Mouse (Mus musculus) kidney, adult 11 months (tissue): ENCODE results near the gene Sun2.
A peak's percentile ranks its signal among the peaks of the same experiment; 100 is the strongest.

ENCODE experiments used
- DNase-seq: peaks from one replicate; pipeline ENCODE4 v3.0.0; 2022

Gene Sun2

DNA sequence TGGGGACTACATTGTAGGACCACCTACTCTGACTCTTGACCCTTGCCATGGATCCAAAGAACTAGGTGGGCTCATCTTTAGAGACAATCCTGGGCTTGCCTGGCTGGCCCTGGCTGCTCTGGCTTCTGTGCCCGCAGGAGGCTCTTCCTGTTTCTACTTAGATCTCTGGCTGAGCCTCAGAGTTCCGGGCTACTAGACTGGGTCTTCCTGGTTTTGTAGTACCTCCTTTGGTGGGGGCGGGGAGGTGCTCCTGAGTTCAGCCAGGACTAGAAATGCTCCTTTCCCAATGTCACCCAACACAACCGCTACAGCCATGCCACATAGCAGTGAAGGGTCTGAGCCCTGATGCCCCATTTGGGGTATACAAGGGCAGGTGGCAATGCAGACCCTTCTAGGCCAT lies 21.5 kb downstream of the Sun2 start:
- no peak for DNase-seq

DNA sequence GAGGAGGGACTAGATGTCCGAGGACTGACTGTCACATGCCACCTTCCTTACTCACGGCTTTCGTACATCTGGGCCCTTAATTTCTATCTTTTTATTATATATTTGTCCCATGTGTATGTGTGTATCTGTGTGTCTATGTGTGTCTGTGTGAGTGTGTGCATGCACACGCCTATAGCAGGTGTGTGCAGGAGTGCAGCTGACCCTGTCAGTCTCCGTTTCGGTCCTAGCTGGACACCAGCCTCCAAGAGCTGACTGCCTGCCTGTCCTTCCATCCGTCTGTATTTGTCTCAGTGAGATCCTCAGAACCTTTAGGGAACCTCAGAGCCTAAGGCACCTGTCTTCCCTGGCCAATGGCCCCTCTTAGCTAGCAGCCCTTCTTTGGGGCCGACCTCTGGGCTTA lies 22.1 kb downstream of the Sun2 start:
- DNase-seq = no peak

DNA sequence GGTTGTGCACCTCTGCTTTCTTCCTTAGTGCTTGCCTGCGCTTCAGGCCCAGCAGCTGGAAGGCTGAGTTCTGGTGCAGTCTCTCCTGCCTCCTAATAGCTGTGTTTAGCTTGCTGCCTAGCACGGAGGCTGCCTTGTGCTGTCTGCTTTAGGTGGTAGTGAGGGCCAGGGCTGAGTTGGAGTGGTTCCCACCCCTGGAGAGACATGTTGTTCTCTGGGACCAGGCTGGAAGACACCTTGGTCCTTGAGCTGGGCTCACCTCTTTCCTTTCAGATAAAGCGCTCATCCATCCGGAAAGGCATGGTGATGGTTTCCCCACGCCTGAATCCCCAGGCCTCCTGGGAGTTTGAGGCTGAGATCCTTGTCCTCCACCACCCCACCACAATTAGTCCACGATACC lies 25.6 kb downstream of the Sun2 start:
- DNase-seq = no peak

DNA sequence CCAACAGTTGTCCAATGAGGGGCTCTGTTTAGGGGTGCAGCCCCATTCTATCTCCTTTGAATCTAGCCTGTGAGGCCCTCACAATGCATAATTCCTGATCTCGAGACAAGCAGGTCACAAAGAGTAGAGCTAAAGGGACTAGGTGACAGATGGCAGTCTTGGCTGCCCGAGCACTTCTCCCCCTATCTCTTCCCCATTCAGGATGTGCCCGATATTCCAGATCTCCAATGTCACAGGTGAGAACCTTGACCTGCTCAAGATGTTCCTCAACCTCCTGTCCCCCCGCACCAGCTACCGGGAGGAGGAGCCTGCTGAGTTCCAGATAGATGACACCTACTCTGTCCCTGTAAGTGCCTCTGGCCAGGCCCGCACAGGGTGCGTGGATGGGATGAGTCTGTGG lies 26.7 kb downstream of the Sun2 start:
- DNase-seq = no peak

DNA sequence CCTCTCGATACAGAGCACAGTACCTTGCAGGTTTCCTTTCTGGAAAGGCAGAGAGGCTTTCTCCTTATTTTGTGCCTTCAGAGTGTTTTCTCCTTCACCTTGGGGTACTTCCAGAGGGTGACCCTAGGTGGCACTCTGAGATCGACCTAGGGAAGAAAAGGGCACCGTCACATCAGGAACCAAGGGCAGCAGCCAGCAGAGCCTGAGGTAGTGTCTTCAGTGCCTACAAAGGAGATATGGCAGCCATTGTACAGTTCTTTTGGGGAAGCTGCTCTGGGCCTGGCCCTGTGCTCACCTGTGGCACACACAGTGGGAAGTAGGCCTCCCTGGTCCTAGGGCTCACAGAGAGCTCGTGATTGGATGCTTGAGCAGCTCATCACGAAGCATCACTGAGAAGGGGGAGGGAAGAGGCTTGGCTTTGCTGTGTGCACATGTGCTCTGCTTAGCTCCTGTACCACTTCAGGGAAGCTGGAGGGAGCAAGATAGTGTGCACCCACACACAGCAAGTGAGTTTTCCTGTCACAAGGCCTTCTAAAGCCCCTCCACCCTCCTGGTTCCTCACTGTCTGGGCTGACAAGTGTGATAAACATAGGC lies 34.0 kb downstream of the Sun2 start:
- DNase-seq = no peak

DNA sequence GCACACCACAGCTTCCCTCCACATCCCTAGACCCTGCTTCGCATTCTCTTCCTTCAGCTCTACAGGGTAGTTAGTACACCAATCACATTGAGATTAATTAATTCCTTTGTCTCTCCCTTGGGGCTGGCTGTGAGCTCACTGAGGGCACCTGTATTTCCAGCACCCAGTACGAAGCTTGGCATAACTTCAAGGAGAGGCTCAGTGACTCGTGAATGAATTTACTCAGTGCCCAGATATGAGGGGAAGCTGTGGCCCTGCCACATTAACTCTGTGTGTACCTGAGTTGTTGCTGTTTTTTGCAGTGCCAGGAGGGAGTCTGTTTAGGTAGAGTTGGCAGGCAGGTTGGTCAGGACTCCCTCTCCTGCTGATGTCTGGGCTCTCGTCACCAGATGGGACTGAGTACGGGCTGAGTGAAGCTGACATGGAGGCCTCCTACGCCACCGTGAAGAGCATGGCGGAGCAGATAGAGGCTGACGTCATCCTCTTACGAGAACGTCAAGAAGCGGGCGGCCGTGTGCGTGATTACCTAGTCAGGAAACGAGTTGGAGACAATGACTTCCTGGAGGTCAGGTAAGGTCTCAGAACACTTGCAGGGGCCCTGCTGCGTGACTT lies 35.6 kb downstream of the Sun2 start:
- DNase-seq = peak; percentile 54

DNA sequence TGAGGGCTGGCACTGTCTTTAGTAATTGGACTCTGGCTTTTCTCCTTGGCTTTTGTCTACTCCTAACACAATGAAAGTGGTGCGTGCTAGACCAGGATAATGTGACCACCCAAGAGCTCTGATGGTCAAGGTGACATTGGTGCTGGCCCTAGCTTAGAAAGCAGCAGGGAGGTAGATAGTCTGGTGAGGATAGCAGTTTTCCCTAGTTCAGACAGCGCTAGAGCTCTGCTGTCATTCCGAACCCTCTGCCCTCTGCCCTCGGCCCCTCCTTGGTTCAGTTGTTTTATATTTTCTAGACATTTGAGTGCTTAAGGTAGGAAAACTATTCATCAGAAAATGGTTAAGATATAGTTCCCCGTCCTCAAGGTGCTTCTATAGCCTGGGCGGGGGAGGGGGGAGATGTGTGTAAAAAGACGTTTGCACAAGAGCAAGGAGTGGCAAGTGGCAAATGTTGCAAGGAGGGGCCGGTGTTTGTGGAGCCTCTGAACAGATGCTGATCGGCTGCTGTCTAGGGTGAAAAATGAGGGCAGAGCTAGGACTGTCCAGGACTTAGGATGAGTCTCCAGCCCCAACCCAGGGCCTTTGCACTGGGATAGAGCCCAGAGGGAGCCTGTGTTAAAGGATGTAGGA lies 44.7 kb downstream of the Sun2 start:
- no peak for DNase-seq

DNA sequence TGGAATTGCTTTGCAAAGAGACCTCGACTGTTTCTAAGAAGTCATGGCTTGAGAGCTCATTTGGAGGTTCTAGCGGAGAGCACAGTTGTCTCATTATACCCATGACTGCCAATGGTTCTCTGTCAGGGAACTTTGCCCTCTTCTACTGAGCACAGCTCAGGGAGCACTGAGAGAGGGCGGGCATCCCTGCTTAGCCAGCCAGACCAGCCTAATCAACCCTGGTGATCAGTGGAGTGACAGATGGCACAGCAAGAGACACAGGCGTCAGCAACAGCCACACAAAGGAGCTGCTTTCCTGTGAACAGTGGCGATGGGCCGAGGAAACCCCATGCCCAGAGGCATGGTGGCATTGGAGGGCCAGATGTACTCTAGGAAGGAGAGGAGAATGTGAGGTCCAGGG lies 45.3 kb downstream of the Sun2 start:
- DNase-seq = peak; percentile 62

DNA sequence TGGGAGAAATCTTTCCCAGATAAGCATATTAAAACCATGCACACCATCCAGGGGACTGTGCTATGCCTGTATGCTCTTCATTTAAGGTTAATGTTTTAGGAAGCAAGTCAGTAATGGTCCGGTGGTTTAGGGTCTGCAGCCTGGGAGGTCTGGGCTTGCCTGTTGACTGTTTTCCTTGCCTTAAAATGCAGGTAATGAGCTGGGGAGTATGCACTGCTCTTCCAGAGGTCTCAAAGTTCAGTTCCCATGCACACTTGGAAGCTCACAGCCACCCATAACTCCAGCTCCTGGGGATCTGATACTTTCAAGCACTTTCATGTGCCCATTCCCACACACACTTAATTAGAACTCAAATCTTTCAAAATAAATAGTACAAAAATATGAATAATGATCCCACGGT lies 45.8 kb downstream of the Sun2 start:
- DNase-seq = peak; percentile 61

DNA sequence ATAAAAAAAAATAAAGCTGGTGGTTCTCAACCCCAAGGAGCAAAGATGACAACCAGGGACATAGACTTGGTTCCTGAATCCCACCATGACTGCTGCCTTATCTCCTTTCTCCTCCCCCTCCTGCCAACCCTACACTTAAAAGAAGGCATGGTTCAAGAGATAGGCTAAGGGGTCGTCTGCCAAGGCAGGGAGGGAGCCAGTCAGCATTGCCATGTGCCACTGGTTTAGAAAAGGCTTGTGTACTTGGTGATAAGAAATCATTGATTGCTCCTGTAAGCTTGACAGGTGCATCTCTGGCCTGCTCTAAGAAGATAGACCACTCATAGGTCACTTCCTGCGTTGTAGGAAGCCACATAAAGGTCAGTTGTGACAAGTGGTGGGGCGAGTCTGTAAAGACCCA lies 46.8 kb downstream of the Sun2 start:
- no peak for DNase-seq

DNA sequence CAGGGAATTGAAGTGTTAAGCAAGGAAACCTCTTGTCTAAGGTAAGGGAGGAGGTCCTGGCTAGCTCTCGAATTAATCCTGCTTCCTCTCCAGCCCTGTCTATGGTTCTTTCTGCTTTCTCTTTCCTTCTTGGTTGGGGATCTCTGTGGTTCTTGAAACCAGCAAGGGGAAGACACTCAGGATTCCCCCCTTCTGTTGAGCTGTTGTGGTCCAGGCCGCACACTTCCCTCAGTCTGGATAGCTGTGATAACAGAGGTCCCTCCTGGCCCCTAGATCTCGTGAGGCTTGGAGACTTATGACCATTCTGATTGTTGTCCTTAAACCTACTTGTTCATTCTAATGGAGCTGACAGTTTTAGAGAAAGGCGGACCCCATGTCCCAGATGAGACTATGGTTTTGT lies 47.8 kb downstream of the Sun2 start:
- DNase-seq = no peak

DNA sequence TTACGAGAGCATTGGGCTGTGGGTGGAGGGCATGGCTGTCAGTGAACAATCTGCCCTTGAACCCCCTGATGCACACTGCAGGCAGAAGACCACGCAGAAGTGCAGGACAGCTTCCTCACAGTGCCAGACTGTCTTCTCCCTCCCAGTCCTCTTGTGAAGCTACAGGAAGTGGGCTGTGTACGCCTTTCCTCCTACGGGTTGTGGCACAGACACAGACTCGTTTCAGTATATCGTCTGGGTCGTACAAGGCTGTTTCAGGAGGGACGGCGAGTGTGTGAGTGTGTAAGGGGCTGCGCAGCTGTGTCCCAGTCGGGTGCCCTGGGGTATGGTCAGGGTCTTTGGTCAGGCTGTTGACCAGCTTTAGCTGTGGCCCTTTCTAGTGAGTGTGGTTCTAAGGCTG lies 48.6 kb downstream of the Sun2 start:
- DNase-seq = no peak

DNA sequence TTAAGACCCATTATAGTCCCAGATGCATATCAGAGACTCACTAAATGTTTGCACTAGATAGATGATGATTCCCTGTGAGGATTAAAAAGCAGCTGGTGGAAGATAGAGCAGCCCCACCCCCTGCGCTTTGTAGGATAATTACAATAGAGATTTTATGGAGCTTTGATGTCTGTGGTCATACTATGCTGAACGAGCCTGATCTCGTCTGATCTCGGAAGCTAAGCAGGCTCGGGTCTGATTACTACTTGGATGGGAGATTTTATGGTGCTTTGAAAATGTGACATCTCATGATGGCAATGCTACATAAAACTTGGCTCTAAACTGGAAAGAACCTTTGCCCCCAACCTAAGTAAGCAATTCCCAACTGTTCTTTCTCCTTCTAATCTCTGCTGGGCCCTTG lies 50.0 kb downstream of the Sun2 start:
- no peak for DNase-seq

DNA sequence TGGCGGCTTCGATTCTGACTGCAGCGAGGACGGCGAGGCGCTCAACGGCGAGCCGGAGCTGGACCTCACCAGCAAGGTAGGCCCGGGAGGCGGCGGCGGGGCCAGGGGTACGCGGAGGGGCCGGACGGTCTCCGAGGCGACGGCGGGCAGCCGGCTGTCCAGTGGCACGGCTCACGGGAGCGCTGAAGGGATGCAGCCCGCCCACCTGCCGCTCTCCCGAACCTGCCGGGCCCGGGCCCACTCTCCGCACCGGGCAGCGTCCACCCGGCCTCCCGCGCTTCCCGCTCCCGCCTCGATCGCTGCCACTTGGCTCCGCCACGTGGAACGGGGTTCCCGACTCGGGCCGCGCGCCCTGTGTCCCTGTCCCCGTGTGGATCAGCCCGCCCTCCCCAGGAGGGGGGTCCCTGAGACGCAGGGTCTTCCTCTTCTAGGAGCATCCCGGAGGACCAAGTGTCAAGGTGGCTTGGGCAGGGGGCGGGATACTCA lies 51.3 kb downstream of the Sun2 start:
- peak; percentile 61 for DNase-seq

DNA sequence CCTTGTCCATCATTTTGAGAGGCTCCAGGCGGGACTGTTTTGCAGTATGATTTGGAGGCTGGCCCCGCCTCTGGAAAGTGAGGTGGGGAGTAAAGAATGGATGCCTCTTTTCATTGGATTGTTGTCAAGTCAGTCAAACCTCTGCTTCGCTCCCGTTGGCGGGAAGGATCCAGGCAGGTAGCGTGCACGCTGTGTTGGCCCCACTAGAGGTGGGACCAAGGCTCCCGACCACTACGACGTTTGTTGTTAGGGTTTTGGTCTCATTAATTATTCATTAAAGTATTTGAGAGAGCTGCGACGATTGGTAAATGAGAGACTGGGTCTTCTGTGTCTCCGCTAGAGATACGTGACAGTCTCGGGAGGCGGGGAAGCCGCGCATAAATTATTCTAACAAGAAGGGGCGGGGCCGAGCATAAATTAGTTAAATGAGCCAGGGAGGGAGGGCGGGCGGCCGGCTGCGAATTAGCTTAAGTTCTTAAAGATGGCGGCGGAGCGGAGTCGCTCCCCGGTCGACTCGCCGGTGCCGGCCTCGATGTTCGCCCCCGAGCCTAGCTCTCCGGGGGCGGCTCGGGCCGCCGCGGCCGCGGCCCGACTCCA lies 51.8 kb downstream of the Sun2 start, which contains the start of gene Gtpbp1:
Gene Gtpbp1, plus strand, starts transcription at position 420 of the 597 bp plus-strand sequence.
- peak; percentile 99 for DNase-seq

DNA sequence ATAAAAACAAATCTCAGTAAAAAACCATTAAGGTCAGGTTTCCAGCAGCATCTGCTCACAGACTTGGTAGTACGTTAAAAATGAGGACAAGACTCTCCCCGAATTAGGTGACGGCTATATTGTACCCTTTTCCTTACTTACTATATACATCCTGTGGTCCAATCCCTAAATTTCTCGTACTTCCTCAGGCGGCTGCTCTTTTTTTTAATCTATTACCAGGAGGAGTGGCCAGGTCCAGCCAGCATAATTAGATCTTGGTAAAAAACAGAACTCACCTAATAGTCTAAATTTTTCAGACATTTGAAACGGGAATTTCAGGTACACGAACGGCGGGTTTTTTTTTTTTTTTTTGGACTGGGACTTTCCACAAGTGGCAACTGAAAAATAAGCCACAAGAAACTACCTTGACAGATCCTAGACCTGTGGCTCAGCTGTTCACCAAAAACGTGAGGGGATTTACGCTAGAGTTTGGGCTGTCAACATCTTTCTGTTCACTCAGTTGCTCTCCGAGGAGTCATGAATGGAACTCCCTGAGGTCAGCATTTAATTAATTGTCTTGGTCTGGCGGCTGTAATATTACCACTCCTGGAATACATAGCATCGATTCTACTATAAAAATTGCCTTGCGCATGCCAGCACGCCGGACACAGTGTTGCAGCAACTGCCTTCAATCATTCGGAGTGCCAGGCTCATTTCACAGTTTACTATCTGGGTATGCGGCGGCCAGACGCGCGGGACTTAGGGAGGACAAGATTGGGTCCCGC lies 52.5 kb downstream of the Sun2 start:
- no peak for DNase-seq

DNA sequence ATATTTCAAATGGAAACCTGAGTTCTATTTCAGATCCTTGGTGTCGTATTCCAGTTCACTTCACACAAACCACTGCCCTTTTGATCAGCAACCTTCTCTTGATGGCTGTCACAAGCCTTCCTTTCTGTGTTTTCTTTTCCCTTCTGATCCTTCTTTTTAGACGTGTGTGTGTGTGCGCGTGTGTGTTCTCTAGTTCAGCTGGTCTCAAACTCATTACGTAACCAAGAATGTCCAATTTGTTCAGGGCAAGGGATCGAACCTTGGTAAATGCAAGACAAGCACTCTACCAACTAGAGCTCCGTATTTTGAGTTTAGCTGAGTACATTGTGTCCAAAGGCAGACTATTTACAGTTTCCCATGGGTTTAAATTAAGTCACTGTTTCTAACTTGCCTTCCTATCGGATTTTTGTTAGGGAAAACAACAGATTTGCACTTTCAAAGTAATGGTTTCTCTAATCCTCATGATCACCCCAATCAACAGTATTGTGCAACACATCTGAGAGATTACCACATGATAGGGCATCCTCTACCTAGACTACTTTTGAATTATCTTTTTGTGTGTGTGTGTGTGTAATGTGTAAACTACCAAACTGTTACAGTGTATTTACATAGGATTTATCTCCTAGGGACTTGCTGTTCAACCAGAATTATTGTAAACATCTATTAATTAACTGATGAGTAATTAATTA lies 53.9 kb downstream of the Sun2 start:
- no peak for DNase-seq

DNA sequence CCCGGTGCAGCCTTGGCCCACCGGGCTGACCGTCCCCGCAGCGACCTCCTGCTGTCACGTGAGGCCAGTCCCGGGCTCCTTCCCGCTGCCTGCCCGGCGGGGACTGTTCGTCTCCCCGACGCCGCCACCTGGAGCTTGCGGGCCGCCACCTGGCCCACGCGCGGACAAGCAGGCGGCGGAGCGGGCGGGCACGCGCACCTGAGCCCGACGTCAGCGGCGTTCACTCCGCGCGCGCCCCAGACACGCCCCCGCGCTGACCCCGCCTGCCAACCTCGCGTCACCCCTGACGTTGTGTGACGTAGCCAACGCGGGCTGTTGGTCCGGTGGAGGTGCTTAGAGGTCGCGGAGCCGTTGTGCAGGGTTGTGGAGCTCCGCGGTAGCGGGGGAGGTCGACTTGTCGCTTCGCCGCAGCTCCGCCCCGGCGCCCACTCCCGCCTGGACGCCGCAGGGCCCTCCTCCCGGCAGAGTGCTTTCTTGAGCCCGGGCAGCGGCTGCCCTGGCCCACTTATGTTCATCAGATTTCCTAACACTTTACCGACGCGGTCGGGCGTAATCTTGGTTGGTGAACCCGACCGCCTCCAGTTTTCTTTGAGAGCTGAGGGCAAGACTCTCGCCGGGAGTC lies 54.6 kb downstream of the Sun2 start, which contains the start of gene Josd1:
Gene Josd1, minus strand, starts transcription at position 274 of the 622 bp plus-strand sequence.
- DNase-seq = peak; percentile 96

DNA sequence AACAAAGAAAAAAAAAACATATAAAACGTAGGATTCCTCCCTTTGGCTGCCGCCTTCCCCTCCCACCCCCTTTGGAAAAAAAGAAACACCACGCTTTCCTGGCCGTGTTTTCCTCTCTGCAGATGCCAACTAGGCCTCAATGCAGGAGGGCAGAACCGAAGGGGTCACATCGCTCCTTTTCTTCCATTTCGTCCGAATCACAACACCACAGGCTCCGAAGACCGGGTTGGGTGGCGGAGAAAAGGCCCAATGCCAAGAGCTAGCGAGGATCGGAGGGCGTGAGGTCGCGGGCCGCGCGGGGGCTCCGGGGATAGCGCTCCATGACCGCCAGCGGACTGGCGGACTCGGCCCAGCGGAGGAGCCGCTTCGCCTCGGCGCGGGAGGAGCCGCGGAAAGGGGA lies 55.2 kb downstream of the Sun2 start:
- DNase-seq = no peak

DNA sequence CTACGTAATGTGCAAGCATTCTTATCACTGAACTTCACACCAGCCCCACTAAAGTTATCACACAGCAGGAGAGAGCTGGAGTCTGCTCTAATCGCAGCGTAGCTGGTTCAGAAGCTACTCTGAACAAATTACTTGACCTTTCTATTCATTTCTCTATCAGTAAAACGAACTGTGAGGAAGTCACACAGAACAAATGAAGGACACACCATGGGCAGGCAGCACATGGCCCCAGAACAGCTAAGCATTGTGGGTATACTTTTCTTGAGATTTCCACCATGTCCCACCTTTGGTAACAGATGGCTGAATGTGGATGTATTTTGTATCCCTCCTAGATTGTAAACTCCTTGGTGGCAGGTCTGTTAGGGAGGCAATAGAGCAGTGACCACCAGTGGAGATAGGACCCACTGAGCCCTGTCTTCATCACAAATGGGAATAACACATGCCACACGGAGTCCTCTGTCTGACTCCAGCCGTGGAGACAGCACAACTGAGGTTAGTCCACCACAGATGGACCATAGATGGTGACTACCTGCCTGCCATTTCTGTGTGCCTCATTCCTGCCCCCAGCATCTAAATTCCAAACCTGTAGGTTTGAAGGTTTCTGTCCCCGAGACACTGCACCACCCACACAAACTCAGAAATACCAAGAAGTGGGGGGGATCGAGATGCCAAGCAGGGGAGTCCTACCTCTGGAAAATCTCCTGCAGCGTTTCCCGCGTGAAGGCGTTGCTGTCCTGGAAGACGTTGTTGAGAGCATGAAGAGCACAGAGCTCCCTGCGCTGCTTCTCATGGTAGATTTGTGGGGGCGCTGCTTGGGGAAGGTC lies 56.1 kb downstream of the Sun2 start:
- no peak for DNase-seq

DNA sequence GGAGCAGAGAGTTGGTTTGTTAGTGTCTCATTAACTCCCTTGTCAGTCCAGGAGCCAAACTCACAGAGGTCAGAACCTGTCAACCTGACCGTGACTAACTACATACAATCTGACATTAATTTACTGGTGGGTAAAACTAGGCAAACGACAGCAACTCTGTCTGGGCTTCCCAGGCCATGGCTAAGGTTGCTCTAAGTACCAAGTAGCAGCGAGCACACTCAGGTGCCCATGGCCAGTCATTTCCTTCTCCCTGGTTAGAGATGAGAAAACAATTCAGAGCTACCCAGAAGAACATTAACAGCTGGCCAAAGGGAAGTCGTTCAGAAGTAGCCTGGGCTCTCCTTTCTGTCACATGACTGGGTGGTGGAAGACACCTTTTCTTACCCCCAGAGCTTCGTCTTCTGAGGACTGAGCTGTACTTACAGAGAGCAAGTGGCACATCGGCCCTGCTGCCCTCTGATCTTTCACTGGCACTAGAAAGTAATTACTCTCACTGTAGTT lies 57.1 kb downstream of the Sun2 start:
- DNase-seq = peak; percentile 70
